Mouse (Mus musculus) thymus, adult 2 months (tissue): ENCODE data around the gene Cyp1a2. TPM values are rescaled to one million over a fixed set of nuclear protein-coding genes. Genes with fewer than 3 reads are reported as not detected.

Source experiments
- DNase-seq: peaks from one replicate; pipeline ENCODE4 v3.0.0; 2021
- H3K27ac ChIP-seq: fragments of 200-500 bp; 2 replicates; pipeline ENCODE4 v1.5.1; 2012; ENCODE audit warnings: low read length, control low read depth; ENCODE audit not compliant: control insufficient read depth, insufficient read depth
- H3K27me3 ChIP-seq: fragments of 200-500 bp; 2 replicates; pipeline ENCODE4 v1.6.1; 2012; ENCODE audit warnings: mild to moderate bottlenecking, low read length, moderate library complexity, mixed read lengths; ENCODE audit not compliant: control insufficient read depth, insufficient read depth
- H3K36me3 ChIP-seq: fragments of 200-500 bp; 2 replicates; pipeline ENCODE4 v1.6.1; 2012; ENCODE audit warnings: mild to moderate bottlenecking, low read length, moderate library complexity; ENCODE audit not compliant: control insufficient read depth, insufficient read depth
- H3K4me1 ChIP-seq: fragments of 200-500 bp; replicated peaks from 2 replicates; pipeline ENCODE4 v1.6.1; 2012; ENCODE audit warnings: low read length; ENCODE audit not compliant: control insufficient read depth, insufficient read depth
- H3K4me3 ChIP-seq: fragments of 200-500 bp; 2 replicates; pipeline ENCODE4 v1.5.1; 2012; ENCODE audit warnings: mild to moderate bottlenecking, low read length, control low read depth, moderate library complexity; ENCODE audit not compliant: control insufficient read depth, insufficient read depth
- CTCF ChIP-seq: fragments of 200-500 bp; IDR thresholded peaks from 2 replicates; pipeline ENCODE4 v1.5.1; 2012; ENCODE audit warnings: mild to moderate bottlenecking, control low read depth, low read length, moderate library complexity, borderline replicate concordance; ENCODE audit not compliant: control insufficient read depth, poor library complexity, insufficient read depth; ENCODE audit errors: extremely low read depth
- POLR2A ChIP-seq: fragments of 200-500 bp; IDR thresholded peaks from 2 replicates; pipeline ENCODE4 v1.6.1; 2012; ENCODE audit warnings: mild to moderate bottlenecking, low read length, control low read depth, moderate library complexity; ENCODE audit not compliant: control insufficient read depth, poor library complexity, insufficient read depth; ENCODE audit errors: extremely low read depth
- WGBS: fragments of 180-500 bp; shearing (Covaris S2); methylation state at CpG from one replicate; pipeline ENCODE4 v1.1.7; 2018; 5-methylcytosine and 5-hydroxymethylcytosine counted together
- polyA plus RNA-seq: library from polyadenylated mRNA; depleted of rRNA; stranded (reverse); fragments of >200 nt; gene quantifications from 2 replicates; pipeline ENCODE4 v1.2.3, GENCODE M21; 2012; rRNA removed

The Cyp1a2 gene
- polyA plus RNA-seq, result 1.1 and 2.5 TPM in 2 replicates

- WGBS, result 88% methylated on average over 5 of the region's 5 CpGs
- DNase-seq, result no peak
- H3K27ac ChIP-seq, result no peak within 1 kb of the TSS
- no peaks in the 10 kb centered on the region for H3K36me3 ChIP-seq
- no peaks in the 10 kb centered on the region for H3K27me3 ChIP-seq
- peaks cover 9% of the 10 kb centered on the region for H3K4me1 ChIP-seq
- H3K4me3 ChIP-seq, result no peak within 1 kb of the TSS
- no peak for TF ChIP-seq POLR2A
- TF ChIP-seq CTCF, result no peak
These were observed at the start of gene Cyp1a2 for GRCm38 (mm10) chr9:57683520-57683919. TSS of gene Cyp1a2 (minus strand) at chr9:57683703.

GRCm38 (mm10) chr9:57728312-57728711 lies 44.8 kb upstream of the Cyp1a2 start:
- Histone ChIP-seq H3K27me3 (no peaks in the 10 kb centered on the region), H3K27ac (no peak overlapping the region), H3K4me3 (no peak overlapping the region), H3K4me1 (no peaks in the 10 kb centered on the region), H3K36me3 (peaks cover 17% of the 10 kb centered on the region)
- 98% methylated on average over 1 of the region's 1 CpGs for WGBS
- TF ChIP-seq CTCF, result no peak
- TF ChIP-seq POLR2A, result no peak
- DNase-seq, result no peak

- H3K36me3 ChIP-seq, result peaks cover 20% of the 10 kb centered on the region
- no peaks in the 10 kb centered on the region for H3K27me3 ChIP-seq
- no peak overlapping the region for H3K27ac ChIP-seq
- H3K4me3 ChIP-seq, result no peak overlapping the region
- no peak for DNase-seq
- H3K4me1 ChIP-seq, result no peaks in the 10 kb centered on the region
- WGBS, result 97% methylated on average over 3 of the region's 3 CpGs
- TF ChIP-seq POLR2A (no peak), CTCF (no peak)
These were observed 41.2 kb upstream of the Cyp1a2 start for GRCm38 (mm10) chr9:57724701-57725100.

DNA sequence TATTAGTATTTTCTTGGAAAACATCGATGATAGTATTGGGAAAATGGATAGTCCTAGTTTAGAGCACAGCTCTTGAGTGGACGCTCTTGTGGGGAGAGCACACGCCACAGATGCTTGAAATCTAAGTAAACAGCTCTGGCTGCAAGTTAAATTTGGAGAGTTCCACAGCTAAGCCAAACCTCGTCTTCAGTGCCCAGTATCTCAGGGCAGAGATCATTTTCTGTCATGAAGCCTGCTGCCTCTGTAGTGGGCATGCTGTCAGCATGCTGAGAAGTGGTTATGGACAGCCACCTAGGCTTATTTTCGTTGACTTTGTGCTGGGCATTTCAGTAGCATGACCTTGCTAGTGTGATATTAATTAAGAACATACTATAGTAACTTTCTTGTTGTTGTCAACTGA lies 40.3 kb upstream of the Cyp1a2 start:
- no peak for DNase-seq
- Histone ChIP-seq H3K27me3 (no peaks in the 10 kb centered on the region), H3K4me3 (no peak overlapping the region), H3K27ac (no peak overlapping the region), H3K36me3 (peaks cover 20% of the 10 kb centered on the region), H3K4me1 (no peaks in the 10 kb centered on the region)
- TF ChIP-seq CTCF (no peak), POLR2A (no peak)
- WGBS, result 95% methylated on average over 5 of the region's 5 CpGs

DNA sequence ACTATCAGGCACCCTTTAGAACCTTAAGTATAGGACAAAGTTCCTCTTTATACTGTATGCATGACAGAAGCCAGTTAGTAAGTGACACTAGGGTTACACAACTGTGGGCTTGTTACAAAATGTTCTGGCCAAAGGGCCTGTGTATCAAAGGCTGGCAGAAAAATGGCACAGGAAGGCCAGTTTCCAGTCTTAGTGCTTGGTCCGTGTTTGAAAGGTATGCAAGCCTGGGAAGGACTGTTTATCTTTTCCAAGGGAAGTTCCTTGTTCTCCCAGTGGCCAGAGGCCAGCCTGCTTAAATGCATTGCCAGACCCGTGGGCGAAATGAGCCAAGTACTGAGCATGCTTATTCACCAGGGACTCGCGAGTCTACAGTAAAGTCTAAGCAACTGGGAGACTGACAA lies 39.8 kb upstream of the Cyp1a2 start:
- TF ChIP-seq CTCF (no peak), POLR2A (no peak)
- Histone ChIP-seq H3K27ac (no peak overlapping the region), H3K36me3 (peaks cover 22% of the 10 kb centered on the region), H3K27me3 (no peaks in the 10 kb centered on the region), H3K4me1 (no peaks in the 10 kb centered on the region), H3K4me3 (no peak overlapping the region)
- WGBS, result 77% methylated on average over 5 of the region's 5 CpGs
- no peak for DNase-seq

DNA sequence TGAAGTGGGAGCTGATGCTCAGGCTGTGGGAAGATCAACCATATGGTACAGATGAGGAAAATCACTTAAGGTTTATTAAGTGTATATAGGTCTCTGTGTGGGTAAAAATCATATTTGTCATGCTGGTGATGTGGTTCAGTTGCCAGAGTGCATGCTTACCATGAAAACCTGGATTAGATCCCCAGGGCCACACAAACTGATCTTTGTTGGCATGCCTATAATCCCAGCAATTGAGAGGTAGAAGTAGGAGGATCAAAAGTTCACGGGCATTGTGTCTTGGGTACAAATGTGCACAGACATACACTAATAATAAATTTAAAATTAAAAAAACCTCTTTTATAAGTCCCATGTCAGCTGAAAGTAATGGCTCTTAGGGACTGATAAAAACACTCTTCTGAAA lies 38.9 kb upstream of the Cyp1a2 start:
- H3K4me3 ChIP-seq, result no peak overlapping the region
- H3K36me3 ChIP-seq, result peaks cover 23% of the 10 kb centered on the region
- TF ChIP-seq POLR2A (no peak), CTCF (no peak)
- no peaks in the 10 kb centered on the region for H3K4me1 ChIP-seq
- no peak for DNase-seq
- H3K27ac ChIP-seq, result no peak overlapping the region
- no peaks in the 10 kb centered on the region for H3K27me3 ChIP-seq
- 100% methylated on average over 1 of the region's 1 CpGs for WGBS

DNA sequence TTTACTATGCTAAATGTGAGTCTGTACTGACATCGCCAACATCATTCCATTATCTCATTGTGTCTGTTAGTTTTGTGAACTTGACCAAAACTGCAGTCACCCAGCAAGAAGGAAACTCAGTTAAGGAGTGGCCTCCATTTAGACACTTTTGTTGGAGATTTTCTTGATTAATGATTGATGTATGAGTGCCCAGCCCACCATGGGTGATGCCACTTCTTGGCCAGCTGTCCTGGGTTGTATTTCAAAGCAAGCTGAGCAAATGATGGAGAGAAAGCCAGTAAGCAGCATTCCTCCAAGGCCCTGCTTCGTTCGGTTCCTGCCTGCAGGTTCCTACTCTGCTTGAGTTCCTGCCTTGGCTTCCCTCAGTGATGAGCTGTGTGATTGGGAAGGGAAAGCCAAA lies 37.2 kb upstream of the Cyp1a2 start:
- TF ChIP-seq CTCF, result no peak
- no peak for TF ChIP-seq POLR2A
- Histone ChIP-seq H3K27ac (no peak overlapping the region), H3K4me1 (no peaks in the 10 kb centered on the region), H3K36me3 (peaks cover 35% of the 10 kb centered on the region), H3K27me3 (no peaks in the 10 kb centered on the region), H3K4me3 (no peak overlapping the region)
- WGBS, result 97% methylated on average over 3 of the region's 3 CpGs
- no peak for DNase-seq
